Mouse (Mus musculus) ES-E14 (cell line): ENCODE measurements around the gene Frmpd3.

Experiments used
- CHD2 ChIP-seq: IDR thresholded peaks from 2 replicates; pipeline ENCODE4 v1.6.1; 2014; ENCODE audit warnings: mild to moderate bottlenecking, low read depth, low read length, inconsistent platforms
- MAFK ChIP-seq: IDR thresholded peaks from 2 replicates; pipeline ENCODE4 v1.6.1; 2014; ENCODE audit warnings: mild to moderate bottlenecking, low read depth, low read length, inconsistent platforms; ENCODE audit not compliant: insufficient read depth
- ZC3H11A ChIP-seq: IDR thresholded peaks from 2 replicates; pipeline ENCODE4 v1.6.1; 2012; ENCODE audit warnings: low read depth, mild to moderate bottlenecking, inconsistent platforms, low read length, borderline replicate concordance
- ZNF384 ChIP-seq: IDR thresholded peaks from 2 replicates; pipeline ENCODE4 v1.6.1; 2012; ENCODE audit warnings: low read depth, low read length, inconsistent platforms

DNA sequence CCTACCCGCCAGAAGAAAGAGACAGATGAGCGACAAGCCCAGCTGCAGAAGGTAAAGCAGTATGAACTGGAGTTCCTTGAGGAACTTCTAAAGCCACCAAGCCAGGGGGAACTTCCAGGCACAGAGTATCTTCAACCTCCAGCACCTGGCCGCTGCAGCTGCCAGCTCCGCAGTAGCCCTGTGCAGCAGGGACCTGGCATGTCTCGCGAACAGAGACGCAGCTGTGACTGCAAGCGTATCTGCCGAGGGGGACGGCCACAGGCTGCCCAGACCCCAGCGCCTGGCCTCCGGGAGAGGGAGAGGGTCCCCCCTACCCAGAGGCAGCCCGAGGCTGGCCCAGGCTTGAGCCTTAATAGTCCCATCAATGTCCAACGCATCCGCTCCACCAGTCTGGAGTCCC is 89.9 kb downstream of the Frmpd3 start:
- TF ChIP-seq CHD2: no peak
- TF ChIP-seq ZC3H11A: no peak
- no peak for TF ChIP-seq MAFK
- no peak for TF ChIP-seq ZNF384
